11 mouse cellular contexts compared by ENCODE assay signal in the genomic region with DNA sequence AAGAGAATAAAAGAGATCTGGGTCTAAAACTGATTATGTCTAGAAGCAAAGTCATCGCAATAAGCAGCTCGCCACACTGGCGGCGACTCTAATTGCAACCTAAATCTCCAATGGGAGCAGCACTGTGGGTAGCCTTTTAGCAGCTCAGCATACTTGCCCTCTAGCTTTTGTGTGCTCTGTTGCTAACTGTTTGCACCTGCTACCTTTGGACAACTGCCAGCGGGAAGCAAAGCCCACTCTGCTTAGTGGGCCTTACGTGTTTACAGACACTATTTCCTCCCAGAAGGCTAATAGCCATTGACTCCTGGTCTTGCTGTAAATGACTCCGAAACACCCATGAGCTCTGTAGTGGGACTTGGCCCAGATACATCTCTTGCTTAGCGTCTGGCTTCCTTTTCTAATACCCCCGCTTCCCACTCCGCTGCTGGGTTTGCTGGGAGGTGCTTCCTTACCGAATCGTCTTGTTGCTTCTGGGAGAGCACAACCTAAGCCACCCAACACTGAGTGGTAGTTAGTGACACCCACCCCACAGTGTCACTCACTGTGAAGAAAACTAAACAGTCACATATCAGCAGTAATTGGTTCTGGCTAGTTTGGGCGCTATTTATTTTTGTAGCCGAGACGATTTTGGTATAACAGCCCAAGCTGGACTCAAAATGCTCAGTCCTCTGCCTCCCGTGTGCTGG. TPM values are rescaled to one million over a fixed set of nuclear protein-coding genes. Genes with fewer than 3 reads are reported as not detected.
DNase-seq lines count a peak whose midpoint lies in the region; ATAC-seq lines count a peak whose summit lies in the region.
"Had no signal": no experiment of that assay in that cellular context is flagged by ENCODE, and none has a peak within 500 bp of the region (broad histone marks: within the 10 kb centered on the region; RNA-seq: fewer than 3 reads in every experiment).

No protein-coding gene starts in this region.

- no peak overlapping the region for H3K4me3 ChIP-seq in forebrain, embryonic 13.5 days
- H3K4me3 ChIP-seq in neural tube, embryonic 13.5 days, result no peak overlapping the region

- no peak overlapping the region for H3K27ac ChIP-seq in forebrain, embryonic 13.5 days
- peak overlapping the region; percentile 69 for H3K27ac ChIP-seq in neural tube, embryonic 13.5 days (replicated peaks)

- peaks cover 11% of the 10 kb centered on the region for H3K4me1 ChIP-seq in forebrain, embryonic 13.5 days
- peaks cover 16% of the 10 kb centered on the region for H3K4me1 ChIP-seq in neural tube, embryonic 13.5 days (replicated peaks)

- H3K36me3 ChIP-seq in forebrain, embryonic 13.5 days (ENCODE audit: poor library complexity, severe bottlenecking), result no peaks in the 10 kb centered on the region
- H3K36me3 ChIP-seq in neural tube, embryonic 13.5 days, result no peaks in the 10 kb centered on the region

- WGBS in forebrain, embryonic 13.5 days, result 41% methylated on average over 16 of the region's 16 CpGs
- WGBS in neural tube, embryonic 13.5 days, result 37% methylated on average over 16 of the region's 16 CpGs

- no peak overlapping the region for H3K4me2 ChIP-seq in forebrain, embryonic 13.5 days
- peak overlapping the region; percentile 27; the same call in 1 of the 2 replicates for H3K4me2 ChIP-seq in neural tube, embryonic 13.5 days

- H3K9ac ChIP-seq in forebrain, embryonic 13.5 days, result no peak overlapping the region
- H3K9ac ChIP-seq in neural tube, embryonic 13.5 days, result no peak overlapping the region
- H3K9ac ChIP-seq: liver, postnatal 0 days had no signal

- H3K27me3 ChIP-seq in forebrain, embryonic 13.5 days, result no peaks in the 10 kb centered on the region
- no peaks in the 10 kb centered on the region for H3K27me3 ChIP-seq in neural tube, embryonic 13.5 days

- peak; percentile 22 to 27 for DNase-seq in lung, adult 18-20 months
- no peak for DNase-seq in lung, postnatal 25 days (ENCODE audit: low spot score)
- DNase-seq in hindlimb bud, embryonic 11.5 days (ENCODE audit: extremely low spot score, low read depth, low spot score), result peak; percentile 39
- DNase-seq in urinary bladder, postnatal 25 days (ENCODE audit: low spot score), result no peak
- DNase-seq in heart, postnatal 25 days (ENCODE audit: low spot score), result no peak
- DNase-seq in frontal cortex, postnatal 14 days (ENCODE audit: low spot score in 2 of 2), result no peak
- DNase-seq: kidney, postnatal 36 days; liver, postnatal 0 days had no signal

- intact Hi-C loops in heart, postnatal 25 days (cut with DNase I), result no loop called here

- H3K9me3 ChIP-seq in forebrain, embryonic 13.5 days (replicated peaks), result no peaks in the 10 kb centered on the region
- H3K9me3 ChIP-seq in neural tube, embryonic 13.5 days, result no peaks in the 10 kb centered on the region

- ATAC-seq in forebrain, embryonic 13.5 days, result peak; percentile 96
- ATAC-seq in neural tube, embryonic 13.5 days (ENCODE audit: low read depth), result peak; percentile 95
- ATAC-seq: liver, postnatal 0 days; Patski had no signal

RNA-seq across cellular contexts. Expression of a gene that starts 28.1 kb away (rescaled TPM):
- 27.3 and 35.5 TPM in 2 replicates for polyA plus RNA-seq in forebrain, embryonic 13.5 days (2015; fragmentation: Nextera tagmentation; extraction: Ambion mirVana)
- 271 and 304 TPM in 2 replicates for polyA plus RNA-seq in neural tube, embryonic 13.5 days (2015; fragmentation: Nextera tagmentation; extraction: Ambion mirVana)
- 10 to 100 TPM; 18.6 to 20.8 TPM for total RNA-seq in heart, postnatal 25 days (2021)

RNA-seq across cellular contexts. Expression of a gene that starts 56.9 kb away (rescaled TPM):
- polyA plus RNA-seq in forebrain, embryonic 13.5 days (2015; fragmentation: Nextera tagmentation; extraction: Ambion mirVana), result 59.0 and 67.2 TPM in 2 replicates
- polyA plus RNA-seq in neural tube, embryonic 13.5 days (2015; fragmentation: Nextera tagmentation; extraction: Ambion mirVana), result 84.7 and 85.7 TPM in 2 replicates
- total RNA-seq in heart, postnatal 25 days (2021), result 10 to 100 TPM; 16.0 to 18.0 TPM

RNA-seq across cellular contexts. Expression of a gene that starts 57.0 kb away (rescaled TPM):
- 49.9 and 53.6 TPM in 2 replicates for polyA plus RNA-seq in forebrain, embryonic 13.5 days (2015; fragmentation: Nextera tagmentation; extraction: Ambion mirVana)
- 47.3 and 49.7 TPM in 2 replicates for polyA plus RNA-seq in neural tube, embryonic 13.5 days (2015; fragmentation: Nextera tagmentation; extraction: Ambion mirVana)
- 10 to 100 TPM; 69.9 to 70.4 TPM for total RNA-seq in heart, postnatal 25 days (2021)

Comparison
In these comparisons a context has a peak if more than half of its experiments do, and no peak if none do; other contexts are left out.
1. DNase-seq: peak in lung, adult 18-20 months (2 of 2) and hindlimb bud, embryonic 11.5 days (single experiment); none in lung, postnatal 25 days (single experiment), urinary bladder, postnatal 25 days (single experiment), heart, postnatal 25 days (single experiment) and frontal cortex, postnatal 14 days (0 of 2).